Mouse (Mus musculus) gastrocnemius, adult 8-10 months (tissue): ENCODE measurements around the gene A930002H24Rik. TPM values are rescaled to one million over a fixed set of nuclear protein-coding genes. Genes with fewer than 3 reads are reported as not detected.
"Not testable (repeated sequence)": the region's sequence is repeated elsewhere in the genome, so short reads cannot be mapped to it uniquely, and the experiment has no call there.

Experiments used
- DNase-seq, 2 experiments: peaks; one replicate each; pipeline ENCODE4 v3.0.0; 2022; ENCODE audit warnings: low spot score in 2 of 2
- total RNA-seq, 4 experiments: library from RNA; stranded (reverse); gene quantifications; 2 replicates each; pipeline ENCODE4 v1.2.4; 2022

Gene A930002H24Rik
- total RNA-seq, result not detected

GRCm38 (mm10) chr17:63863647-63864149, at the start of gene A930002H24Rik:
Gene A930002H24Rik, minus strand, starts transcription at chr17:63863791.
- peak; percentile 98 for DNase-seq

- DNase-seq, result no peak
Measured at GRCm38 (mm10) chr17:63909297-63909696, 45.7 kb upstream of the A930002H24Rik start.

- DNase-seq, result no peak
Measured at GRCm38 (mm10) chr17:63897050-63897449, 33.5 kb upstream of the A930002H24Rik start.

GRCm38 (mm10) chr17:63895829-63896228, 32.2 kb upstream of the A930002H24Rik start:
- no peak for DNase-seq

GRCm38 (mm10) chr17:63890611-63891010, 27.0 kb upstream of the A930002H24Rik start:
- no peak for DNase-seq

- DNase-seq, result no peak
Measured at GRCm38 (mm10) chr17:63886988-63887387, 23.4 kb upstream of the A930002H24Rik start.

- no peak for DNase-seq
Measured at GRCm38 (mm10) chr17:63880009-63880408, 16.4 kb upstream of the A930002H24Rik start.

- DNase-seq, result no peak
Measured at GRCm38 (mm10) chr17:63878889-63879288, 15.3 kb upstream of the A930002H24Rik start.

GRCm38 (mm10) chr17:63871773-63872172, 8.2 kb upstream of the A930002H24Rik start:
- no peak for DNase-seq

- DNase-seq, result peak in 1 of 2 experiments; percentile 42
Measured at GRCm38 (mm10) chr17:63864171-63864571, 580 bp upstream of the A930002H24Rik start.

- DNase-seq, result no peak
Measured at GRCm38 (mm10) chr17:63863012-63863630, 470 bp downstream of the A930002H24Rik start, which contains the start of gene Fer. Gene Fer, plus strand, starts transcription at chr17:63863062.

GRCm38 (mm10) chr17:63862399-63862798, 1.2 kb downstream of the A930002H24Rik start:
- DNase-seq, result no peak

GRCm38 (mm10) chr17:63860988-63861387, 2.6 kb downstream of the A930002H24Rik start:
- DNase-seq, result no peak

- DNase-seq, result no peak
Measured at GRCm38 (mm10) chr17:63857023-63857544, 6.5 kb downstream of the A930002H24Rik start.

GRCm38 (mm10) chr17:63850016-63850415, 13.6 kb downstream of the A930002H24Rik start:
- DNase-seq, result no peak

- DNase-seq, result peak; percentile 70 to 81
Measured at GRCm38 (mm10) chr17:63849566-63849965, 14.0 kb downstream of the A930002H24Rik start.

GRCm38 (mm10) chr17:63849151-63849550, 14.4 kb downstream of the A930002H24Rik start:
- DNase-seq, result no peak

- not testable (repeated sequence) for DNase-seq
Measured at GRCm38 (mm10) chr17:63845766-63846165, 17.8 kb downstream of the A930002H24Rik start.

GRCm38 (mm10) chr17:63844936-63845335, 18.7 kb downstream of the A930002H24Rik start:
- no peak for DNase-seq

GRCm38 (mm10) chr17:63842226-63842625, 21.4 kb downstream of the A930002H24Rik start:
- DNase-seq, result no peak

GRCm38 (mm10) chr17:63839636-63840269, 23.8 kb downstream of the A930002H24Rik start:
- no peak for DNase-seq

GRCm38 (mm10) chr17:63838144-63838543, 25.4 kb downstream of the A930002H24Rik start:
- no peak for DNase-seq
